Mouse (Mus musculus) cortical plate, adult 2 months (tissue): ENCODE results near the gene Orc2. TPM values are rescaled to one million over a fixed set of nuclear protein-coding genes. Genes with fewer than 3 reads are reported as not detected.

ENCODE experiments used
- H3K27ac ChIP-seq: fragments of 200-500 bp; 2 replicates; pipeline ENCODE4 v1.5.1; 2012; ENCODE audit warnings: low read length, control low read depth, inconsistent platforms; ENCODE audit not compliant: insufficient read depth
- H3K4me1 ChIP-seq: fragments of 200-500 bp; 2 replicates; pipeline ENCODE4 v1.6.1; 2011; ENCODE audit warnings: low read length; ENCODE audit not compliant: control insufficient read depth, insufficient read depth
- H3K4me3 ChIP-seq: fragments of 200-500 bp; 2 replicates; pipeline ENCODE4 v1.5.1; 2011; ENCODE audit warnings: mild to moderate bottlenecking, low read length, control low read depth; ENCODE audit not compliant: insufficient read depth
- CTCF ChIP-seq: fragments of 200-500 bp; IDR thresholded peaks from 2 replicates; pipeline ENCODE4 v1.5.1; 2011; ENCODE audit warnings: mild to moderate bottlenecking, control low read depth, low read length; ENCODE audit not compliant: insufficient read depth; ENCODE audit errors: extremely low read depth
- POLR2A ChIP-seq: fragments of 200-500 bp; IDR thresholded peaks from 2 replicates; pipeline ENCODE4 v1.6.1; 2011; ENCODE audit warnings: mild to moderate bottlenecking, low read length, control low read depth; ENCODE audit not compliant: insufficient read depth; ENCODE audit errors: extremely low read depth
- polyA plus RNA-seq: library from polyadenylated mRNA; depleted of rRNA; stranded (reverse); fragments of >200 nt; gene quantifications from 2 replicates; pipeline ENCODE4 v1.2.3, GENCODE M21; 2012

The Orc2 gene
- polyA plus RNA-seq, 1 experiment: 23.7 TPM

DNA sequence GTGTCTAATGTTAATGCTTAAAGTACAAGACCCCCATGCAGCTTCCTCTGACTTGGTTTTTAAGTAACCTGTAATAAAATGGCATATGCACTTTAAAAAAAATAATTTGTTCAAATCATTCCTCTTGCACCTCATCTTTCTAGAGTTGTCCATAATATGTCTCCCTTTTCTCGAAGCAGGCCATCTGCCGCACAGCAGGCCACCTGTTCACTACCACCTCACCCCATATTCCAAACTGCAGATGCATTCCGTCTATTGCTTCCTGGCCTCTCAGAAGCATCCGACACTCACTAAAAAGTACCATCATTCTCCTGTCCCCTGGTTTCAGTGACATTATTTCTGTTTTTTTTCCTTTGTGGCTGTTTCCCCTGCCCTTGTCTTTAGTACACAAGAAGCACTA is 39.3 kb downstream of the Orc2 start:
- Histone ChIP-seq H3K4me3 (no peak overlapping the region), H3K27ac (no peak overlapping the region), H3K4me1 (peaks cover 2% of the 10 kb centered on the region; the same call in 1 of the 2 replicates)
- TF ChIP-seq CTCF: no peak
- TF ChIP-seq POLR2A: no peak

GRCm38 (mm10) chr1:58465042-58465441 is 39.9 kb downstream of the Orc2 start:
- Histone ChIP-seq H3K4me1 (peaks cover 2% of the 10 kb centered on the region; the same call in 1 of the 2 replicates), H3K27ac (no peak overlapping the region), H3K4me3 (no peak overlapping the region)
- TF ChIP-seq POLR2A (no peak), CTCF (no peak)

- no peak overlapping the region for H3K4me3 ChIP-seq
- no peak overlapping the region for H3K27ac ChIP-seq
- TF ChIP-seq POLR2A (no peak), CTCF (no peak)
- peaks cover 2% of the 10 kb centered on the region; the same call in 1 of the 2 replicates for H3K4me1 ChIP-seq
Measured at GRCm38 (mm10) chr1:58463935-58464334, 41.0 kb downstream of the Orc2 start.

- H3K27ac ChIP-seq: no peak overlapping the region
- TF ChIP-seq POLR2A (no peak), CTCF (no peak)
Measured at GRCm38 (mm10) chr1:58460566-58460965, 44.3 kb downstream of the Orc2 start.

GRCm38 (mm10) chr1:58458867-58459266 is 46.0 kb downstream of the Orc2 start:
- H3K4me3 ChIP-seq: no peak overlapping the region
- H3K4me1 ChIP-seq: peaks cover 2% of the 10 kb centered on the region; the same call in 1 of the 2 replicates
- no peak overlapping the region for H3K27ac ChIP-seq
- TF ChIP-seq POLR2A (no peak), CTCF (no peak)

More at GRCm38 (mm10) chr1:58460566-58460965, 44.3 kb downstream of the Orc2 start:
- Histone ChIP-seq H3K4me1 (peaks cover 2% of the 10 kb centered on the region; the same call in 1 of the 2 replicates), H3K4me3 (no peak overlapping the region)

DNA sequence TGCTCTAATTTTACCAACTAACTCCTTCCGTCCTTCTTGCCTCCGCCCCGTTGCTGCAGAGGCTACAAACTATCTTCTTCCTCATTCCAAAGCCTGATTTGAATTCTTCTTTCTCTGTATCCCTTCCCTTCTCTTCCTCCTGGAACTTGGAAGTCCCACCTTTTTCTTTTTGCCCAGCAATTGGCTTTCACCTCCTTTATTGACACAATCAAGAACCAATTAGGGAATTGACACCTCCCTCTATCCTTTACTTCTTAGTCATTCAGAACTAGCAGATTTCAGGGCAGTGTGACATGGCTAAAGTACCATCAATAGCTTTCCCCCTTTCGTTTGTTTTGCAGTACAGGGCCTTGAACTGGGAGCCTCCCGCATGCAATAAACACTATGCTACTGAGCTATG is 46.7 kb downstream of the Orc2 start:
- no peaks in the 10 kb centered on the region for H3K4me1 ChIP-seq
- no peak overlapping the region for H3K27ac ChIP-seq
- TF ChIP-seq POLR2A: no peak
- no peak for TF ChIP-seq CTCF
- H3K4me3 ChIP-seq: no peak overlapping the region

DNA sequence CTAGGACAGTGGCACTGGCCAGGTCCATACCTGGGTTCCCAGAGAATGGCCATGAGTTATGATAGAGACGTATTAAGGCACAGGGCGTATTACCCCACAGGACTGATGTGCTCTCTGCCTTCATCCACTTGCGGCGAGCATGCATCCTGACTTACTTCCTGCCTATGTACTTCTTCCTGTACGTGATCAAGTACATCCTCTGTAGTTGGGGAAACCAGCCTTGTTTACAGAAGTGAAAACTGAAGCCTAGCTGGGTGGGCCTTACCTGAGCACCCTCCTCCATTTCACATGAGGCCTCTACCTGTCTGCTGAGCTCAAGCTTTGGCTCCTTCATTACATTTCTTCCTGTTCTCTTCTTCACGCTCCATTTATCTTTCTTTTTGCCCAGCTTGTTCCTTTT is 50.6 kb downstream of the Orc2 start:
- no peak overlapping the region for H3K4me3 ChIP-seq
- no peaks in the 10 kb centered on the region for H3K4me1 ChIP-seq
- TF ChIP-seq POLR2A: no peak
- TF ChIP-seq CTCF: no peak
- no peak overlapping the region for H3K27ac ChIP-seq

DNA sequence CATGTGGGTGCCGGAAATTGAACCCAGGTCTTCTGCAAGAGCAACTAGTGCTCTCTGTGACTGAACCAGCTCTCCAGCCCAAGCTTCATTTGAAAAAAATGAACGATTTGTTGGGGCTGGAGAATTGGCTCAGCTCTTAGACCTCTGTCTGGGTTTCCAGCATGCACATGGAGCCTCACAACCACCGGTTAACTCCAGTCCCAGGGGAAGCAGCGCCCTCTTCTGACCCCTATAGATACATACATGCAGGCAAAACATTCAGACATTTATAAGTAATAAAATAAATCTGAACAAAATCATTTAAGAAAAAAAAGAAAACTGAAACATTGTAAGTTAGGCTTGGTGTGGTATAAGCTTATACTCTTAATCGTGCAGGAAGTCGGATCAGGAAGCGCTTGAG is 56.5 kb downstream of the Orc2 start:
- TF ChIP-seq POLR2A (no peak), CTCF (no peak)
- Histone ChIP-seq H3K4me3 (no peak overlapping the region), H3K27ac (no peak overlapping the region), H3K4me1 (peaks cover 3% of the 10 kb centered on the region; the same call in 1 of the 2 replicates)

DNA sequence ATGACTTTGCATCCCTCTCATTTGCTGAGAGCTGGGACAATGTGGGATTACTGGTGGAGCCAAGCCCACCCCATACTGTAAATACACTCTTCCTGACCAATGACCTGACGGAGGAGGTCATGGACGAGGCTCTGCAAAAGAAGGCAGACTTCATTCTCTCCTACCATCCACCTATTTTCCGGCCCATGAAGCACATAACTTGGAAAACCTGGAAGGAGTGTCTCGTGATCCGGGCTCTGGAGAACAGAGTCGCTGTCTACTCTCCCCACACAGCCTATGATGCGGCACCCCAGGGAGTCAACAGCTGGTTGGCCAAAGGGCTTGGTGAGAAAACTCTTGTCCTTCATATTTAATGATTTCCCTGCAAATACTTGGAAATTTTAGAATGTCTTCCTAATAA is 57.1 kb downstream of the Orc2 start:
- Histone ChIP-seq H3K4me1 (peaks cover 3% of the 10 kb centered on the region; the same call in 1 of the 2 replicates), H3K4me3 (no peak overlapping the region), H3K27ac (no peak overlapping the region)
- no peak for TF ChIP-seq POLR2A
- no peak for TF ChIP-seq CTCF

GRCm38 (mm10) chr1:58445861-58446260 is 59.0 kb downstream of the Orc2 start:
- peaks cover 3% of the 10 kb centered on the region; the same call in 1 of the 2 replicates for H3K4me1 ChIP-seq
- H3K27ac ChIP-seq: no peak overlapping the region
- TF ChIP-seq CTCF (no peak), POLR2A (no peak)

More at GRCm38 (mm10) chr1:58445861-58446260, 59.0 kb downstream of the Orc2 start:
- peak overlapping the region; percentile 54 for H3K4me3 ChIP-seq
